Mouse (Mus musculus): Measurements from ENCODE around the gene Fto.

GRCm38 (mm10) chr8:91424491-91425074, 111.3 kb downstream of the Fto start:
- no peak for TF ChIP-seq CTCF (conservative IDR thresholded peaks at IDR 0.05; ENCODE audit: low read length)
- TF ChIP-seq NANOG (IDR thresholded peaks at IDR 0.05; ENCODE audit: borderline replicate concordance, low read length), result no peak
